In genomic region chr14:118774507-118775428, GRCm38 (mm10) we compare ENCODE assay signal across 9 mouse cellular contexts. TPM values are rescaled to one million over a fixed set of nuclear protein-coding genes. Genes with fewer than 3 reads are reported as not detected.
DNase-seq lines count a peak whose midpoint lies in the region; ATAC-seq and TF ChIP-seq lines count a peak whose summit lies in the region.
"Had no signal": no experiment of that assay in that cellular context is flagged by ENCODE, and none has a peak within 500 bp of the region (broad histone marks: within the 10 kb centered on the region; RNA-seq: fewer than 3 reads in every experiment).

No protein-coding gene starts in this region.

- DNase-seq in kidney, adult 11 months = peak; percentile 47
- no peak for DNase-seq in MEL (ENCODE audit: low read depth, low spot score)
- peak; percentile 28 for DNase-seq in brain, adult 2 months (ENCODE audit: low read depth, low spot score)
- DNase-seq in liver, embryonic 14.5 days (ENCODE audit: low read depth in 3 of 3, low spot score in 3 of 3) = no peak
- DNase-seq in MN1 (ENCODE audit: low spot score) = no peak

- no peaks in the 10 kb centered on the region for H3K4me1 ChIP-seq in kidney, embryonic 14.5 days (ENCODE audit: control insufficient read depth, insufficient read depth, low read length)
- H3K4me1 ChIP-seq in MEL (ENCODE audit: control insufficient read depth in 1 of 2, insufficient read depth in 2 of 2, low read length in 2 of 2) = no peaks in the 10 kb centered on the region
- no peaks in the 10 kb centered on the region for H3K4me1 ChIP-seq in liver, embryonic 14.5 days (replicated peaks; ENCODE audit: control insufficient read depth in 2 of 2, insufficient read depth in 2 of 2, low read length in 1 of 2)
- H3K4me1 ChIP-seq: embryonic facial prominence, embryonic 12.5 days; stomach, embryonic 15.5 days had no signal

- H3K9ac ChIP-seq in kidney, embryonic 14.5 days (ENCODE audit: low read depth, low read length) = no peak overlapping the region
- no peak overlapping the region for H3K9ac ChIP-seq in MEL (ENCODE audit: control insufficient read depth, low read depth, low read length, poor library complexity, severe bottlenecking)
- H3K9ac ChIP-seq in liver, embryonic 14.5 days (replicated peaks) = no peak overlapping the region
- H3K9ac ChIP-seq: embryonic facial prominence, embryonic 12.5 days; stomach, embryonic 15.5 days had no signal

- H3K36me3 ChIP-seq in kidney, embryonic 14.5 days (ENCODE audit: control insufficient read depth, insufficient read depth, low read length) = no peaks in the 10 kb centered on the region
- no peaks in the 10 kb centered on the region for H3K36me3 ChIP-seq in MEL (ENCODE audit: control insufficient read depth in 1 of 2, insufficient read depth in 2 of 2, low read length in 2 of 2)
- H3K36me3 ChIP-seq in liver, embryonic 14.5 days (replicated peaks; ENCODE audit: control insufficient read depth, insufficient read depth, low read depth) = no peaks in the 10 kb centered on the region
- H3K36me3 ChIP-seq: embryonic facial prominence, embryonic 12.5 days; stomach, embryonic 15.5 days had no signal

- H3K79me2 ChIP-seq in MEL (ENCODE audit: control insufficient read depth, insufficient read depth, low read length, poor library complexity) = no peaks in the 10 kb centered on the region

- no peak; the same call in 1 of the 2 replicates for TF ChIP-seq RAD21 in MEL (IDR thresholded peaks at IDR 0.05; ENCODE audit: low read depth, low read length)

- no peak overlapping the region for H3K27ac ChIP-seq in kidney, embryonic 14.5 days (ENCODE audit: low read depth, low read length)
- H3K27ac ChIP-seq in MEL (ENCODE audit: control insufficient read depth, low read depth, low read length) = no peak overlapping the region
- no peak overlapping the region for H3K27ac ChIP-seq in liver, embryonic 14.5 days
- H3K27ac ChIP-seq: embryonic facial prominence, embryonic 12.5 days; stomach, embryonic 15.5 days had no signal

- H3K9me3 ChIP-seq in kidney, embryonic 14.5 days (ENCODE audit: control insufficient read depth, low read length) = no peaks in the 10 kb centered on the region
- H3K9me3 ChIP-seq in MEL (replicated peaks; ENCODE audit: insufficient read depth, low read length) = no peaks in the 10 kb centered on the region
- H3K9me3 ChIP-seq in liver, embryonic 14.5 days (ENCODE audit: control insufficient read depth, low read length) = no peaks in the 10 kb centered on the region
- H3K9me3 ChIP-seq: embryonic facial prominence, embryonic 12.5 days; stomach, embryonic 15.5 days had no signal

- no peak overlapping the region for H3K4me3 ChIP-seq in kidney, embryonic 14.5 days (ENCODE audit: low read length)
- no peak overlapping the region for H3K4me3 ChIP-seq in MEL (ENCODE audit: control insufficient read depth in 1 of 2, insufficient read depth in 1 of 2, low read depth in 2 of 2, low read length in 2 of 2)
- H3K4me3 ChIP-seq in liver, embryonic 14.5 days (ENCODE audit: insufficient read depth in 1 of 2, low read depth in 2 of 2, low read length in 2 of 2) = no peak overlapping the region
- H3K4me3 ChIP-seq: embryonic facial prominence, embryonic 12.5 days; stomach, embryonic 15.5 days had no signal

- 85% methylated on average over 12 of the region's 12 CpGs for WGBS in kidney, embryonic 14.5 days
- 58% methylated on average over 12 of the region's 12 CpGs for WGBS in liver, embryonic 14.5 days (ENCODE audit: insufficient replicate concordance)

- no peak for TF ChIP-seq EP300 in MEL (IDR thresholded peaks at IDR 0.05; ENCODE audit: low read depth in 1 of 2, low read length in 2 of 2)
- no peak for TF ChIP-seq EP300 in liver, embryonic 14.5 days (IDR thresholded peaks at IDR 0.05; ENCODE audit: low read depth)

- peak in 2 of 3 experiments; percentile 27 to 32; a peak in 3 of 6 replicates for TF ChIP-seq CTCF in MEL (IDR thresholded peaks at IDR 0.05 in 2 of 3, conservative IDR thresholded peaks at IDR 0.05 in 1 of 3; ENCODE audit: control insufficient read depth in 1 of 3, insufficient read depth in 1 of 3, low read depth in 2 of 3, low read length in 3 of 3, poor library complexity in 1 of 3, severe bottlenecking in 1 of 3)
- peak; percentile 86 for TF ChIP-seq CTCF in liver, embryonic 14.5 days (IDR thresholded peaks at IDR 0.05; ENCODE audit: low read depth)

- no peak overlapping the region for H3K4me2 ChIP-seq in kidney, embryonic 14.5 days (replicated peaks; ENCODE audit: low read depth, low read length)
- no peak overlapping the region for H3K4me2 ChIP-seq in liver, embryonic 14.5 days (ENCODE audit: low read depth)
- H3K4me2 ChIP-seq: embryonic facial prominence, embryonic 12.5 days; stomach, embryonic 15.5 days had no signal

- no peak for ATAC-seq in kidney, embryonic 14.5 days (ENCODE audit: low FRiP score, low TSS enrichment)
- peak; percentile 33 for ATAC-seq in liver, embryonic 14.5 days (ENCODE audit: insufficient read depth)
- ATAC-seq in activated CD4-positive, CD25-positive, alpha-beta regulatory T cell, adult 4 months = no peak

- no peaks in the 10 kb centered on the region for H3K27me3 ChIP-seq in kidney, embryonic 14.5 days (ENCODE audit: control insufficient read depth, insufficient read depth, low read length)
- no peaks in the 10 kb centered on the region for H3K27me3 ChIP-seq in MEL (ENCODE audit: control insufficient read depth in 1 of 2, insufficient read depth in 2 of 2, low read length in 2 of 2)
- no peaks in the 10 kb centered on the region; the same call in 1 of the 2 replicates for H3K27me3 ChIP-seq in liver, embryonic 14.5 days (ENCODE audit: control insufficient read depth, insufficient read depth, low read length)
- H3K27me3 ChIP-seq: embryonic facial prominence, embryonic 12.5 days; stomach, embryonic 15.5 days had no signal

- TF ChIP-seq POLR2A in MEL (IDR thresholded peaks at IDR 0.05; ENCODE audit: control insufficient read depth in 1 of 2, insufficient read depth in 1 of 2, low read depth in 1 of 2, low read length in 2 of 2, poor library complexity in 1 of 2) = no peak

TF ChIP-seq in MEL, 35 proteins besides CTCF, POLR2A, EP300 and RAD21:
- TF ChIP-seq MYB (IDR thresholded peaks at IDR 0.05; ENCODE audit: low read depth, low read length) (no peak), SMC3 (IDR thresholded peaks at IDR 0.05; ENCODE audit: low read depth, low read length) (peak; percentile 45)

RNA-seq across cellular contexts. Expression of gene Cldn10, which starts 12.9 kb away (rescaled TPM):
- polyA plus RNA-seq in kidney, embryonic 14.5 days (2014; fragmentation: Nextera tagmentation; extraction: Ambion mirVana) = 7.3 and 12.2 TPM in 2 replicates
- not detected in 2 replicates for total RNA-seq in MEL (2012; rRNA removed)
- under 1 TPM in 1 of 2 experiments, not detected in 1; 0.17 TPM for polyA plus RNA-seq in MEL (2012; ENCODE audit: insufficient read depth in 1 of 2, insufficient read length in 2 of 2, low read depth in 1 of 2, low replicate concordance in 2 of 2, missing spikeins in 1 of 2)
- polyA plus RNA-seq in liver, embryonic 14.5 days (2012; rRNA removed) = 0.05 and 0.06 TPM in 2 replicates
- polyA plus RNA-seq in liver, embryonic 14.5 days (2014; fragmentation: Nextera tagmentation; extraction: Ambion mirVana) = 0.45 and 0.51 TPM in 2 replicates
- polyA plus RNA-seq in activated CD4-positive, CD25-positive, alpha-beta regulatory T cell, adult 4 months (2017; shearing (Covaris generic)) = 1 to 10 TPM; 1.4 to 2.7 TPM

Comparison
In these comparisons a context has a peak if more than half of its experiments do, and no peak if none do; other contexts are left out.
1. DNase-seq: peak in kidney, adult 11 months (single experiment) and brain, adult 2 months (single experiment); none in MEL (single experiment), liver, embryonic 14.5 days (0 of 3) and MN1 (single experiment).